Mouse (Mus musculus) neural tube, embryonic 11.5 days (tissue): ENCODE results near the gene Ucn3. TPM values are rescaled to one million over a fixed set of nuclear protein-coding genes. Genes with fewer than 3 reads are reported as not detected.
"Not testable (repeated sequence)": the region's sequence is repeated elsewhere in the genome, so short reads cannot be mapped to it uniquely, and the experiment has no call there.

Experiments used
- ATAC-seq: fragments of 200-750 bp; cut with Nextera tagmentation; 2 replicates; pipeline ENCODE4 v1.8.0; 2017; ENCODE audit warnings: moderate number of reproducible peaks, mild to moderate bottlenecking, moderate TSS enrichment, moderate library complexity; ENCODE audit not compliant: insufficient read depth, low FRiP score, low TSS enrichment
- DNase-seq: peaks from one replicate; pipeline ENCODE4 v3.0.0-alpha.2; 2015; ENCODE audit warnings: low spot score
- H3K27ac ChIP-seq: fragments of 300-500 bp; sonication (generic); 2 replicates; pipeline ENCODE4 v1.5.1; 2014; ENCODE audit warnings: low read depth, mild to moderate bottlenecking, low read length
- H3K27me3 ChIP-seq: fragments of 300-500 bp; sonication (generic); 2 replicates; pipeline ENCODE4 v1.6.1; 2014; ENCODE audit warnings: mild to moderate bottlenecking, low read length, mixed read lengths; ENCODE audit not compliant: control insufficient read depth, insufficient read depth
- H3K36me3 ChIP-seq: fragments of 300-500 bp; sonication (generic); 2 replicates; pipeline ENCODE4 v1.6.1; 2014; ENCODE audit warnings: mild to moderate bottlenecking, low read length, moderate library complexity, mixed read lengths; ENCODE audit not compliant: control insufficient read depth, insufficient read depth
- H3K4me1 ChIP-seq: fragments of 300-500 bp; sonication (generic); 2 replicates; pipeline ENCODE4 v1.6.1; 2014; ENCODE audit warnings: low read length, mixed read lengths; ENCODE audit not compliant: control insufficient read depth, insufficient read depth
- H3K4me2 ChIP-seq: fragments of 300-500 bp; sonication (generic); 2 replicates; pipeline ENCODE4 v1.6.1; 2014; ENCODE audit warnings: low read depth, mild to moderate bottlenecking, moderate library complexity
- H3K4me3 ChIP-seq: fragments of 300-500 bp; sonication (generic); 2 replicates; pipeline ENCODE4 v1.5.1; 2014; ENCODE audit warnings: low read depth, low read length
- H3K9ac ChIP-seq: fragments of 300-500 bp; sonication (generic); 2 replicates; pipeline ENCODE4 v1.6.1; 2014; ENCODE audit warnings: mild to moderate bottlenecking, low read length
- H3K9me3 ChIP-seq: fragments of 300-500 bp; sonication (generic); 2 replicates; pipeline ENCODE4 v1.6.1; 2016; ENCODE audit warnings: low read length; ENCODE audit not compliant: control insufficient read depth
- WGBS: fragments of 180-500 bp; shearing (Covaris S2); extraction: QIAGEN DNeasy Blood & Tissue Kit; methylation state at CpG from one replicate; pipeline ENCODE4 v1.1.7; 2014; 5-methylcytosine and 5-hydroxymethylcytosine counted together
- polyA plus RNA-seq: library from polyadenylated mRNA; unstranded; fragments of >200 nt; fragmentation: Nextera tagmentation; extraction: Ambion mirVana; gene quantifications from 2 replicates; pipeline ENCODE4 v1.2.1, GENCODE M21; 2014

Gene Ucn3
- polyA plus RNA-seq, 1 experiment from 2014 or later = not detected

GRCm38 (mm10) chr13:3924483-3924882 lies 20.7 kb downstream of the Ucn3 start:
- no peak overlapping the region for H3K27ac ChIP-seq
- 90% methylated on average over 5 of the region's 5 CpGs for WGBS
- no peak overlapping the region for H3K4me3 ChIP-seq
- no peaks in the 10 kb centered on the region for H3K9me3 ChIP-seq
- no peaks in the 10 kb centered on the region for H3K36me3 ChIP-seq
- no peaks in the 10 kb centered on the region for H3K4me1 ChIP-seq
- no peak overlapping the region for H3K9ac ChIP-seq
- H3K27me3 ChIP-seq = no peaks in the 10 kb centered on the region
- ATAC-seq (no peak), DNase-seq (no peak)
- no peak overlapping the region for H3K4me2 ChIP-seq

GRCm38 (mm10) chr13:3917571-3918311 lies 27.4 kb downstream of the Ucn3 start, which contains the start of the genes Net1 and Tubal3:
Gene Net1, minus strand, starts transcription at chr13:3918220.
Gene Tubal3, plus strand, starts transcription at chr13:3918274.
- WGBS = under 1% methylated on average over 52 of the region's 52 CpGs
- Histone ChIP-seq H3K4me1 (peaks cover 3% of the 10 kb centered on the region; the same call in 1 of the 2 replicates), H3K27me3 (no peaks in the 10 kb centered on the region), H3K27ac (0 out of 2 replicates have a peak within 1 kb of the TSS, but pooled peaks have one; percentile 29), H3K9ac (peak within 1 kb of the TSS; percentile 82), H3K9me3 (peaks cover 3% of the 10 kb centered on the region; the same call in 1 of the 2 replicates), H3K36me3 (peaks cover 2% of the 10 kb centered on the region; the same call in 1 of the 2 replicates), H3K4me2 (peak within 1 kb of the TSS; percentile 67), H3K4me3 (peak within 1 kb of the TSS; percentile 86)
- DNase-seq = peak; percentile 90
- ATAC-seq = peak; percentile 97

- Histone ChIP-seq H3K27ac (no peak overlapping the region), H3K9ac (no peak overlapping the region), H3K4me2 (no peak overlapping the region), H3K36me3 (peaks cover 2% of the 10 kb centered on the region; the same call in 1 of the 2 replicates), H3K9me3 (peaks cover 3% of the 10 kb centered on the region; the same call in 1 of the 2 replicates), H3K27me3 (no peaks in the 10 kb centered on the region), H3K4me1 (peaks cover 3% of the 10 kb centered on the region; the same call in 1 of the 2 replicates), H3K4me3 (no peak overlapping the region)
- whole genome bisulfite sequencing = 88% methylated on average over 4 of the region's 4 CpGs
- no peak for ATAC-seq
- DNase-seq = no peak
Observed at GRCm38 (mm10) chr13:3913504-3913903, 31.6 kb downstream of the Ucn3 start.

GRCm38 (mm10) chr13:3910356-3910755 lies 34.8 kb downstream of the Ucn3 start:
- no peak overlapping the region for H3K4me2 ChIP-seq
- DNase-seq = no peak
- H3K9me3 ChIP-seq = no peaks in the 10 kb centered on the region
- no peaks in the 10 kb centered on the region for H3K27me3 ChIP-seq
- WGBS = 79% methylated on average over 5 of the region's 5 CpGs
- no peaks in the 10 kb centered on the region for H3K4me1 ChIP-seq
- no peaks in the 10 kb centered on the region; the same call in 1 of the 2 replicates for H3K36me3 ChIP-seq
- ATAC-seq = no peak
- no peak overlapping the region for H3K27ac ChIP-seq
- H3K4me3 ChIP-seq = no peak overlapping the region
- H3K9ac ChIP-seq = no peak overlapping the region

- no peak overlapping the region for H3K4me3 ChIP-seq
- H3K9me3 ChIP-seq = no peaks in the 10 kb centered on the region
- WGBS = 80% methylated on average over 4 of the region's 4 CpGs
- no peak overlapping the region for H3K9ac ChIP-seq
- H3K27ac ChIP-seq = no peak overlapping the region
- H3K36me3 ChIP-seq = no peaks in the 10 kb centered on the region; the same call in 1 of the 2 replicates
- H3K4me2 ChIP-seq = no peak overlapping the region
- DNase-seq (no peak), ATAC-seq (no peak)
- no peaks in the 10 kb centered on the region for H3K27me3 ChIP-seq
- no peaks in the 10 kb centered on the region for H3K4me1 ChIP-seq
Observed at GRCm38 (mm10) chr13:3908262-3908661, 36.9 kb downstream of the Ucn3 start.

- no peak overlapping the region for H3K4me2 ChIP-seq
- H3K27me3 ChIP-seq = no peaks in the 10 kb centered on the region
- no peak overlapping the region for H3K27ac ChIP-seq
- ATAC-seq = no peak
- no peaks in the 10 kb centered on the region; the same call in 1 of the 2 replicates for H3K36me3 ChIP-seq
- H3K9ac ChIP-seq = no peak overlapping the region
- 89% methylated on average over 6 of the region's 6 CpGs for WGBS
- DNase-seq = no peak
- no peak overlapping the region for H3K4me3 ChIP-seq
- H3K9me3 ChIP-seq = no peaks in the 10 kb centered on the region
- H3K4me1 ChIP-seq = no peaks in the 10 kb centered on the region
Observed at GRCm38 (mm10) chr13:3907151-3907696, 37.9 kb downstream of the Ucn3 start.

- H3K36me3 ChIP-seq = no peaks in the 10 kb centered on the region; the same call in 1 of the 2 replicates
- H3K27ac ChIP-seq = no peak overlapping the region
- H3K9ac ChIP-seq = no peak overlapping the region
- H3K4me1 ChIP-seq = no peaks in the 10 kb centered on the region
- WGBS = 91% methylated on average over 9 of the region's 9 CpGs
- ATAC-seq (no peak), DNase-seq (no peak)
- no peak overlapping the region for H3K4me2 ChIP-seq
- no peak overlapping the region for H3K4me3 ChIP-seq
- no peaks in the 10 kb centered on the region for H3K9me3 ChIP-seq
- no peaks in the 10 kb centered on the region for H3K27me3 ChIP-seq
Observed at GRCm38 (mm10) chr13:3899301-3899700, 45.8 kb downstream of the Ucn3 start.

GRCm38 (mm10) chr13:3898202-3898601 lies 46.9 kb downstream of the Ucn3 start:
- H3K27ac ChIP-seq, H3K27me3 ChIP-seq, H3K4me2 ChIP-seq, DNase-seq, H3K9me3 ChIP-seq, ATAC-seq, H3K36me3 ChIP-seq, H3K4me3 ChIP-seq, H3K4me1 ChIP-seq, H3K9ac ChIP-seq: not testable (repeated sequence)
- WGBS = 91% methylated on average over 5 of the region's 5 CpGs
